In genomic region chr5:146376601-146377000, GRCm38 (mm10) we compare ENCODE assay signal across 9 mouse cellular contexts. TPM values are rescaled to one million over a fixed set of nuclear protein-coding genes. Genes with fewer than 3 reads are reported as not detected.
DNase-seq lines count a peak whose midpoint lies in the region; ATAC-seq lines count a peak whose summit lies in the region.
"Had no signal": no experiment of that assay in that cellular context is flagged by ENCODE, and none has a peak within 500 bp of the region (broad histone marks: within the 10 kb centered on the region; RNA-seq: fewer than 3 reads in every experiment).

No protein-coding gene starts in this region.

- 75% methylated on average over 4 of the region's 4 CpGs for WGBS in heart, embryonic 12.5 days

- peak; percentile 74 for DNase-seq in heart, adult 11 months
- peak; percentile 20 for DNase-seq in lung, postnatal 14 days
- no peak for DNase-seq in lung, postnatal 36 days
- peak; percentile 25 for DNase-seq in NIH3T3 (ENCODE audit: low read depth)
- DNase-seq in MN1 (ENCODE audit: low spot score): no peak
- DNase-seq in gastrocnemius, postnatal 14 days: no peak
- DNase-seq: liver, embryonic 13.5 days had no signal

- no peak overlapping the region for H3K4me3 ChIP-seq in heart, embryonic 12.5 days
- H3K4me3 ChIP-seq: liver, embryonic 13.5 days had no signal

- H3K27ac ChIP-seq in heart, embryonic 12.5 days (ENCODE audit: poor library complexity, severe bottlenecking): no peak overlapping the region
- H3K27ac ChIP-seq: liver, embryonic 13.5 days had no signal

- no peak for ATAC-seq in heart, embryonic 12.5 days (ENCODE audit: insufficient number of reproducible peaks, low FRiP score)
- ATAC-seq in megakaryocyte progenitor cell, adult 5-6 weeks (replicated peaks; ENCODE audit: poor library complexity): peak; percentile 29; the same call in 1 of the 2 replicates

- H3K9ac ChIP-seq in heart, embryonic 12.5 days: no peak overlapping the region
- H3K9ac ChIP-seq: liver, embryonic 13.5 days had no signal

- intact Hi-C loops in gastrocnemius, postnatal 14 days (cut with DNase I; ENCODE audit: low total_unique reads): no loop called here

- H3K27me3 ChIP-seq in heart, embryonic 12.5 days (replicated peaks): no peaks in the 10 kb centered on the region
- H3K27me3 ChIP-seq: liver, embryonic 13.5 days had no signal

- no peaks in the 10 kb centered on the region for H3K4me1 ChIP-seq in heart, embryonic 12.5 days (replicated peaks)
- H3K4me1 ChIP-seq: liver, embryonic 13.5 days had no signal

- H3K36me3 ChIP-seq in heart, embryonic 12.5 days: no peaks in the 10 kb centered on the region
- H3K36me3 ChIP-seq: liver, embryonic 13.5 days had no signal

- H3K4me2 ChIP-seq in heart, embryonic 12.5 days: no peak overlapping the region
- H3K4me2 ChIP-seq: liver, embryonic 13.5 days had no signal

- peaks cover 4% of the 10 kb centered on the region; the same call in 1 of the 2 replicates for H3K9me3 ChIP-seq in heart, embryonic 12.5 days (replicated peaks)

RNA-seq across cellular contexts. Expression of gene Wasf3, which starts 8.2 kb away (rescaled TPM):
- 0.31 and 0.32 TPM in 2 replicates for polyA plus RNA-seq in heart, embryonic 12.5 days (2016; fragmentation: Nextera tagmentation; extraction: Ambion mirVana)
- total RNA-seq in megakaryocyte progenitor cell, adult 5-6 weeks (2015): not detected in 2 replicates
- total RNA-seq in megakaryocyte progenitor cell, adult 5-6 weeks (2017): not detected in 2 replicates
- total RNA-seq in gastrocnemius, postnatal 14 days (2021): 1 to 10 TPM; 1.2 TPM

Comparison
In these comparisons a context has a peak if more than half of its experiments do, and no peak if none do; other contexts are left out.
1. DNase-seq: peak in heart, adult 11 months (single experiment), lung, postnatal 14 days (single experiment) and NIH3T3 (single experiment); none in lung, postnatal 36 days (single experiment), MN1 (single experiment) and gastrocnemius, postnatal 14 days (single experiment).